Mouse (Mus musculus): Measurements from ENCODE around the gene Klhdc1.

GRCm38 (mm10) chr12:69198985-69199384 lies 42.0 kb upstream of the Klhdc1 start:
- TF ChIP-seq CTCF (IDR thresholded peaks at IDR 0.05) = no peak
- no peak for TF ChIP-seq EP300 (IDR thresholded peaks at IDR 0.05)

All from lung, postnatal 0 days (tissue).